Mouse (Mus musculus) lung, adult 2 months (tissue): Measurements from ENCODE around the gene Fam71b.

Experiments used
- CTCF ChIP-seq: fragments of 200-500 bp; IDR thresholded peaks from 2 replicates; pipeline ENCODE4 v1.5.1; 2011; ENCODE audit warnings: mild to moderate bottlenecking, low read length, control low read depth; ENCODE audit not compliant: insufficient read depth
- POLR2A ChIP-seq: fragments of 200-500 bp; IDR thresholded peaks from 2 replicates; pipeline ENCODE4 v1.6.1; 2011; ENCODE audit warnings: low read depth, mild to moderate bottlenecking, control low read depth, low read length, borderline replicate concordance; ENCODE audit errors: extremely low read depth

GRCm38 (mm10) chr11:46396167-46396859 is at the start of gene Fam71b:
- no peak for TF ChIP-seq CTCF
- no peak for TF ChIP-seq POLR2A
